Mouse (Mus musculus) liver, embryonic 11.5 days (tissue): ENCODE results near the gene 1110032A03Rik. TPM values are rescaled to one million over a fixed set of nuclear protein-coding genes. Genes with fewer than 3 reads are reported as not detected.

Experiments
- ATAC-seq: fragments of 200-750 bp; cut with Nextera tagmentation; replicated peaks from 2 replicates; pipeline ENCODE4 v1.8.0; 2017; ENCODE audit warnings: moderate number of reproducible peaks, mild to moderate bottlenecking, moderate TSS enrichment, moderate library complexity; ENCODE audit not compliant: low FRiP score
- DNase-seq: peaks from one replicate; pipeline ENCODE4 v3.0.0-alpha.2; 2017; ENCODE audit warnings: low spot score
- H3K27ac ChIP-seq: fragments of 300-500 bp; sonication (generic); 2 replicates; pipeline ENCODE4 v1.5.1; 2014; ENCODE audit warnings: mild to moderate bottlenecking, low read depth, low read length, control low read depth
- H3K27me3 ChIP-seq: fragments of 300-500 bp; sonication (generic); replicated peaks from 2 replicates; pipeline ENCODE4 v1.6.1; 2014; ENCODE audit warnings: low read length, mixed read lengths; ENCODE audit not compliant: control insufficient read depth, insufficient read depth
- H3K36me3 ChIP-seq: fragments of 300-500 bp; sonication (generic); 2 replicates; pipeline ENCODE4 v1.6.1; 2014; ENCODE audit warnings: mild to moderate bottlenecking, low read length, moderate library complexity, mixed read lengths; ENCODE audit not compliant: control insufficient read depth, insufficient read depth
- H3K4me1 ChIP-seq: fragments of 300-500 bp; sonication (generic); replicated peaks from 2 replicates; pipeline ENCODE4 v1.6.1; 2014; ENCODE audit warnings: low read length, mixed read lengths; ENCODE audit not compliant: control insufficient read depth, insufficient read depth
- H3K4me2 ChIP-seq: fragments of 300-500 bp; sonication (generic); 2 replicates; pipeline ENCODE4 v1.6.1; 2014; ENCODE audit warnings: mild to moderate bottlenecking, control low read depth, moderate library complexity
- H3K4me3 ChIP-seq: fragments of 300-500 bp; sonication (generic); 2 replicates; pipeline ENCODE4 v1.5.1; 2014; ENCODE audit warnings: low read depth, low read length, control low read depth
- H3K9ac ChIP-seq: fragments of 300-500 bp; sonication (generic); 2 replicates; pipeline ENCODE4 v1.6.1; 2014; ENCODE audit warnings: low read depth, low read length, control low read depth
- H3K9me3 ChIP-seq: fragments of 300-500 bp; sonication (generic); 2 replicates; pipeline ENCODE4 v1.6.1; 2016; ENCODE audit warnings: low read length, inconsistent platforms, mixed read lengths; ENCODE audit not compliant: control insufficient read depth
- WGBS: fragments of 180-500 bp; shearing (Covaris S2); extraction: QIAGEN DNeasy Blood & Tissue Kit; methylation state at CpG from one replicate; pipeline ENCODE4 v1.1.7; 2014; 5-methylcytosine and 5-hydroxymethylcytosine counted together
- polyA plus RNA-seq: library from polyadenylated mRNA; unstranded; fragments of >200 nt; fragmentation: Nextera tagmentation; extraction: Ambion mirVana; gene quantifications from 2 replicates; pipeline ENCODE4 v1.2.1, GENCODE M21; 2014

The 1110032A03Rik gene
- polyA plus RNA-seq, 1 experiment from 2014 or later, result 17.5 TPM

DNA sequence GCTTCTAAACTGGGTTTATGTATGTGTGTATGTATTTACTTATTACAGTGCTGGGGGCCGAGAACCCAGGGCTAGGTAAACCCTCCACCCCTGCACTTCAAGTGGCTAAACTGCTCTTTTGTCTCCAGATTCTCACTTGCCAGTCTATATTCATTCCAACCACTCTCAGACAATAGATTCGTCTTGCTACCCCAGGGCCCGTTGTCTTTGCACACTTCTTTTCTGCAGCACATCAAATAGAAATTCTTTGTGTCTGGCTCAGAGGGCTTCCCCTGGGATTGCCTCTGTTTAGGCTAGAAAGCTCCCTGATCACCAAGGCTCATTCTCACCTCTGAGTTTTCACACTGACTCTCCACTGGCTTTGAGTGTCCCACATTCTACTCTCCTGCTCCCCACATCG lies 42.8 kb downstream of the 1110032A03Rik start:
- Histone ChIP-seq H3K4me3 (no peak overlapping the region), H3K36me3 (no peaks in the 10 kb centered on the region), H3K4me1 (no peaks in the 10 kb centered on the region; the same call in 1 of the 2 replicates), H3K27ac (no peak overlapping the region), H3K27me3 (peaks cover 8% of the 10 kb centered on the region), H3K4me2 (no peak overlapping the region), H3K9ac (no peak overlapping the region), H3K9me3 (no peaks in the 10 kb centered on the region)
- 52% methylated on average over 4 of the region's 4 CpGs for WGBS
- DNase-seq (no peak), ATAC-seq (no peak)

DNA sequence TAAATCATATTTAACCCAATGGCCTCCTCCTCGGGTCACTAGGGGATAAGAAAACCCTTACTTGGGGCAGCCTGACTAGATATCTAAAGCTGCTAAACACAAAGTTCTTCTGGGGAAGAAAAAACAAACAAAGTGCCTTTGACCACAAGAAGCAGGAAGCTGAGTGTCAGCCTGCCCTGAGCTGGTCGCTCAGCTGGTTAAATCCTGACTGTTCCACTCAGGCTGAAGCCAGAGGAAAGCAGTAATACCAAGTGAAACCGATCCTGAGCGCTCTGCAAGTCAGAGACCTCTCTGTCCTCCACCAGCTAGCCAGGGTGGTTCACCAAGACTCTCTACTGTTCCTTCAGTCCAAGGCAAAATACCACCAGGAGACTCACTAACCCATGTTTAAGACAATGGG lies 45.7 kb downstream of the 1110032A03Rik start:
- 38% methylated on average over 4 of the region's 4 CpGs for WGBS
- no peaks in the 10 kb centered on the region for H3K36me3 ChIP-seq
- H3K4me1 ChIP-seq, result no peaks in the 10 kb centered on the region; the same call in 1 of the 2 replicates
- no peaks in the 10 kb centered on the region for H3K9me3 ChIP-seq
- ATAC-seq (no peak), DNase-seq (no peak)
- no peak overlapping the region for H3K4me3 ChIP-seq
- H3K9ac ChIP-seq, result no peak overlapping the region
- H3K27me3 ChIP-seq, result peaks cover 15% of the 10 kb centered on the region
- H3K27ac ChIP-seq, result no peak overlapping the region
- H3K4me2 ChIP-seq, result no peak overlapping the region

DNA sequence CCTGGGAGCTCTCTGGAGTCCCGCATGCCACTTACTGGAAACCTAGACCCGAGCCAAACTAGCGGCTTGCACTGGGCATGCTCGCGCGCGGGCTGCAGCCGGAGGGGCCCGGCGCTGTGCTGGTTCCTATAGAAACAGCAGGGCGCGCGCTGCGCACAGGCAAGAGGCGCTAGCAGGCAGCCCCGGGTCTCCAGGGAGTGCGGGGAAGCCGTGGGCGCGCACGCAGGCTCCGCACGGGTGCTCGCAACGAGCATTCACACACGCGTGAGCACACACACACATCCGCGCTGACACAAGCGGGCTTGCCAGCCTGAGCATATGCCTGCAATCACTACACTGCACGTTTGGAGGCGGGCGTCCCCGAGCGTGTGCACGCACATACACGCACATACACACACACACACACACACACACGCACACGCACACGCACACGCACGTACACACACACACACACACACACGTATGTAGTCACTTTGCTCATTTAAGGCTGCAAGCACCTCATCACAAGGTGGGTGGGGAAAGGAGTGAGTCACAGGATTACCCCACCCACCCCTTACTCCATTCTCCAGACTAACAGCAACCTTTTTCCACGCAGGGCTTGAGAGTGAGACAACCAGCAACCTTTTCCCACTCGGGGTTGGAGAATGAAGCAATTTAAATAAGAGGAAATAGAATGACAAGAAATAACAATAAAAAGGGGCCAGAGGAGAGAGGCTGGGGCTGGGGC lies 47.2 kb downstream of the 1110032A03Rik start:
- peak overlapping the region; percentile 82 for H3K4me2 ChIP-seq
- H3K4me3 ChIP-seq, result peak overlapping the region; percentile 56
- H3K4me1 ChIP-seq, result no peaks in the 10 kb centered on the region; the same call in 1 of the 2 replicates
- no peaks in the 10 kb centered on the region for H3K36me3 ChIP-seq
- no peak overlapping the region for H3K27ac ChIP-seq
- H3K27me3 ChIP-seq, result peaks cover 15% of the 10 kb centered on the region
- DNase-seq (no peak), ATAC-seq (peak; percentile 73)
- no peaks in the 10 kb centered on the region for H3K9me3 ChIP-seq
- peak overlapping the region; percentile 44 for H3K9ac ChIP-seq
- under 1% methylated on average over 45 of the region's 45 CpGs for whole genome bisulfite sequencing

DNA sequence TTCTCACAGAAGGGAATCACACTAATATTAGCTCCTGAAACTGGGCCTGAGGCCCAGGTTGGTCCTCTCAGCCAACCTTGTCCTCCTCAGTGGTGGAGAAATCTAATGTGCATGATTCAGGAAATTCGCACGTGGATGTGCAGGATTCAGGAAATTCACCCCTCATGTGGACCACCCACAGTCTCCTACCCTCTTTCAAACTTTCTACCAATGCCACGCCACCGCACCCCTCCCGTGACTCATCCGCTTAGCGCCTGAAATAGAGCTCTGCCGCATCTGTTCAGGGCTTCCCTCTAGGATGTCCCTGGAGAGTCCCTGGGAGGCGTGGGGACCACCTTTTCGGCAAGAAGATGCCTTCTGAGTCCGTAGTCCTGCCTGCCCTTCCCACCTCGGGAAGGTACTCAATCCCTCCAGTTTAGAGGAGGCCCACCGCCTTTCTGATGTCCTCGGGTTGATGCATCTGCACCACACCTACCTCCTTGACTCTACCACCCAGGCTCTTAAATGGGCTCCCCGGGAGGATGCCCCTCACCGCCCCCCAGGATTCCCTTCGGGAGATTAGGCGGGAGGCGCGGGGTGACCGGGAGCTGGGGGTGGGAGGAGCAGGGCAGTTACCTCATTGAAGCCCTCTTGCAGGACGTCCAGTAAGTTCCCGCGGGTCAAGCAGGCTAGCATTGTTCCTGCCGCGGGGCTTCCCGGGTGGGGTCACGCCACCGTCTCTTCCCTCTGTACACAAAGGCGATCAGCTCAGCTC lies 48.0 kb downstream of the 1110032A03Rik start:
- Histone ChIP-seq H3K4me1 (no peaks in the 10 kb centered on the region; the same call in 1 of the 2 replicates), H3K36me3 (no peaks in the 10 kb centered on the region), H3K4me3 (peak overlapping the region; percentile 56), H3K9me3 (no peaks in the 10 kb centered on the region), H3K27ac (no peak overlapping the region), H3K4me2 (peak overlapping the region; percentile 82), H3K9ac (peak overlapping the region; percentile 44), H3K27me3 (peaks cover 15% of the 10 kb centered on the region)
- WGBS, result 14% methylated on average over 30 of the region's 30 CpGs
- DNase-seq (peak; percentile 74), ATAC-seq (0 out of 2 replicates have a peak, but pooled peaks have one; percentile 12)

DNA sequence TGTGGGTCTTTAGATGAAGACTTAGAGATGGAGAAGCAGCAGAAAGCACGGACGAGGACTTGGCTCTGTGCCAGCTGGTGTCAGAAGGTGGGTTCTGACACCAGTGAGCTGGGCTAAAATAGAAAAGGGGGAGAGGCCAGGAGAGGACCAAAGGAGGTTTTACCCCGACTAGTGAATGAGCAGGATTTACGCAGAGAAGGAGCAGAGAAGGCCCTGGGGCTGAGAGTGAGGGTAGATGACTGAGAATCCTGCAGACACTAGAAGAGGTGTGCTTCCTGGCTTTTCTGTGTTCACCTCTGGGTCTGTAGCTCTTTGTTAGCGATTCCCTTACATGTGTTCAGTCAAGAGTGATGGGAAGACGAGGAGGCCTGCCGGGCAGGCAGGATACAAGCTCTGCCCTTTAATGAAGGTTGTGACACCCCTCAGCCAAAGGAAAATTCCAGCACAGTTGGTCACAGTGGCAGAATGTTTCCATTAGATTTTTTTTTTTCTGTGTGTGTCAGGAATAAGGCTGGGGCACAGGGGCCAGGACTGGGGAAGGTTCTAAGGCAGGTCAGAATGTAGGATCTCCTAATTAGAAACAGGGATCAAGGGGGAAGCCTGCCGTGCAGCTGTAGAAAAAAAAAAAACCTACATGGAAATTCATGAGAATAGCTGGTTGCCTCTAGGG lies 49.3 kb downstream of the 1110032A03Rik start:
- DNase-seq (no peak), ATAC-seq (no peak)
- Histone ChIP-seq H3K4me2 (no peak overlapping the region), H3K4me1 (peaks cover 2% of the 10 kb centered on the region; the same call in 1 of the 2 replicates), H3K4me3 (no peak overlapping the region), H3K9me3 (no peaks in the 10 kb centered on the region), H3K27ac (no peak overlapping the region), H3K9ac (no peak overlapping the region), H3K27me3 (peaks cover 15% of the 10 kb centered on the region), H3K36me3 (no peaks in the 10 kb centered on the region)
- WGBS, result 68% methylated on average over 8 of the region's 8 CpGs

DNA sequence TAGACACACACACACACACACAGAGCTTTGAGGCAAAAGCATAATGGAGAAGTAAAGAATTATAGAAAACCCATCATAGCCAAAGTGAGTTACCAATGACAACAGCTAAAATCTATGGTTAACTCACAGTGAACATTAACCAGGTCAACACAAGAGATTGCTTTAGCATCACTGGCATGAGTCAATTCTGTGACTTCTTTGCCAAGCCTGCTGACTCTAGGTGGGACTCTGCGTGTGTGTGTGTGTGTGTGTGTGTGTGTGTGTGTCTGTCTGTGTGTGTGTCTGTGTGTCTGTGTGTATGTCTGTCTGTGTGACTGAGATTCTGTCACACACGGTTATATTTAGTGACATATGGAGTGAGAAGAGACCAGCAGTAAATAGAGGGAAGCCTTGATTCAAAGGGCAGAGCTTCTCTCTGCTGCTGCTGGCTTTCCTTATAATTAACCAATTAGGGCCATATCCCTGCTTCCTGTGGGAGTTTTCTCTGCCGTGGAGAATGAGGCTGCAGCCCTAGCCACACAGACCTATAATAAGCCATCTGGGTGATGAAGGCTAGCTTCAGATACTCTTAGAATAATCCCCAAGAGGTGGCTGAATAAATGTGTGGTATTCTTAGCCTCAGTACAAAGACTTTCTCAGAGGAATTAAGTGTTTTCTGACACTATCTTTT lies 50.5 kb downstream of the 1110032A03Rik start:
- Histone ChIP-seq H3K27ac (no peak overlapping the region), H3K9ac (no peak overlapping the region), H3K4me3 (no peak overlapping the region), H3K4me2 (no peak overlapping the region), H3K36me3 (no peaks in the 10 kb centered on the region), H3K9me3 (no peaks in the 10 kb centered on the region), H3K4me1 (peaks cover 4% of the 10 kb centered on the region; the same call in 1 of the 2 replicates), H3K27me3 (peaks cover 15% of the 10 kb centered on the region)
- 47% methylated on average over 3 of the region's 3 CpGs for WGBS
- ATAC-seq, result no peak
- DNase-seq, result no peak

DNA sequence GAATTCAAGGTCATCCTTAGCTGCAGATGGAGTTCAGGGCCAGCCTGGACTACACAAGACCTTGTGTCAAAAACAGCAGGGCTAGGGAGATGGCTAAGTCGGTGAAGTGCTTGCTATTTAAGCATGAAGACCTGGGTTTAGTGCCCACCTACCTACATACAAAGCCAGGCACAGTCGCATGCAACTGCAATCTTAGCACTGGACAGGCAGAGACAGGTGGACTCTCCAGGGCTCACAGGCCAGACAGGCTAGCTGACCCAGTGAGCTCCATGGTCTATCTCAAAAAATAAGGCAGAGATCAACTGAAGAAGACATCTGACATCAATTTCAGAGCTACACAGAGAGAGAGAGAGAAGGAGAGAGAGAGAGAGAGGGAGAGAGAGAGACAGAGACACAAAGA lies 51.2 kb downstream of the 1110032A03Rik start:
- no peak overlapping the region for H3K27ac ChIP-seq

DNA sequence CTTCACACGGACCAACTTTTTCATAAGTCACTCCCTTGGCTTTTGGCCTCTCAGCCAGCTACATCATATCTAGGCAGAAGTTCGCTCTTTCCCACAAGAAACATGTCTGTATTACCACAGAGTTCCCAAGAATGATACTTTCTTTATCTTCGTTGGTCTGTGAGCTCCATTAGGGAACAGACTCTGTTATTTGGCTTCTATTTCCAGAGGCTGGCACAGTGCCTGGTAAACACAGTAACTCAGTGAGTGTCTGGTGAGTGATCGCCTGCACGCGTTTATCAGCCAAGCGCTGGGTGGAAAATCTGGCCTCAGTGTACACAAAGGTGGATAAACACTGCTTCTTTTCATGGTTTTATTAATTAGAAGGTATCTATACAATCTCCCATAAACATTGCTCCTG lies 51.9 kb downstream of the 1110032A03Rik start:
- no peaks in the 10 kb centered on the region for H3K36me3 ChIP-seq
- no peak overlapping the region for H3K9ac ChIP-seq
- no peak for ATAC-seq
- H3K27ac ChIP-seq, result no peak overlapping the region
- no peak overlapping the region for H3K4me3 ChIP-seq
- H3K4me2 ChIP-seq, result no peak overlapping the region
- 70% methylated on average over 7 of the region's 7 CpGs for WGBS
- no peak for DNase-seq
- no peaks in the 10 kb centered on the region for H3K9me3 ChIP-seq
- peaks cover 4% of the 10 kb centered on the region; the same call in 1 of the 2 replicates for H3K4me1 ChIP-seq
- H3K27me3 ChIP-seq, result peaks cover 14% of the 10 kb centered on the region

More for the DNA sequence above, 51.2 kb downstream of the 1110032A03Rik start:
- ATAC-seq (no peak), DNase-seq (no peak)
- Histone ChIP-seq H3K9me3 (no peaks in the 10 kb centered on the region), H3K36me3 (no peaks in the 10 kb centered on the region), H3K27me3 (peaks cover 15% of the 10 kb centered on the region), H3K9ac (no peak overlapping the region), H3K4me2 (no peak overlapping the region), H3K4me3 (no peak overlapping the region), H3K4me1 (peaks cover 4% of the 10 kb centered on the region; the same call in 1 of the 2 replicates)
- 80% methylated on average over 2 of the region's 2 CpGs for WGBS
